ENCODE assay signal across 11 mouse cellular contexts in genomic region chr1:39598726-39599125, GRCm38 (mm10). TPM values are rescaled to one million over a fixed set of nuclear protein-coding genes. Genes with fewer than 3 reads are reported as not detected.
A peak's percentile ranks its signal among the peaks of the same experiment; 100 is the strongest.
DNase-seq lines count a peak whose midpoint lies in the region.
"Had no signal": no experiment of that assay in that cellular context is flagged by ENCODE, and none has a peak within 500 bp of the region (broad histone marks: within the 10 kb centered on the region; RNA-seq: fewer than 3 reads in every experiment).

No protein-coding gene starts in this region.

- peak; percentile 42 to 61 for DNase-seq in left cerebral cortex, postnatal 10 days (ENCODE audit: extremely low spot score in 1 of 2, low spot score in 2 of 2)
- DNase-seq in left cerebral cortex, adult 11 months (ENCODE audit: low spot score): no peak
- DNase-seq in adrenal gland, postnatal 4 days (ENCODE audit: low spot score in 2 of 2): peak; percentile 21 to 30
- peak; percentile 71 to 80 for DNase-seq in cerebellum, postnatal 14 days
- peak; percentile 33 for DNase-seq in right cerebral cortex, postnatal 14 days
- no peak for DNase-seq in gastrocnemius, adult 18-20 months (ENCODE audit: low spot score)
- no peak for DNase-seq in kidney, adult 11 months
- DNase-seq: gastrocnemius, postnatal 14 days; lung, adult 18-20 months; thymus, postnatal 14 days had no signal

- intact Hi-C loops in left cerebral cortex, postnatal 10 days (cut with DNase I): no loop called here

RNA-seq across cellular contexts. Expression of gene Rnf149, which starts 21.5 kb away (rescaled TPM):
- 10 to 100 TPM; 21.4 to 25.9 TPM for total RNA-seq in left cerebral cortex, postnatal 10 days (2021)
- total RNA-seq in adrenal gland, postnatal 4 days (2021): 10 to 100 TPM; 49.6 to 57.4 TPM
- 1 to 10 TPM; 7.4 to 8.5 TPM for total RNA-seq in gastrocnemius, adult 18-20 months (2021)

RNA-seq across cellular contexts. Expression of gene Creg2, which starts 52.5 kb away (rescaled TPM):
- total RNA-seq in left cerebral cortex, postnatal 10 days (2021): 10 to 100 TPM; 57.4 to 62.0 TPM
- under 1 TPM; 0.56 to 0.98 TPM for total RNA-seq in adrenal gland, postnatal 4 days (2021)
- under 1 TPM in 1 of 2 experiments, not detected in 1; 0.02 TPM for total RNA-seq in gastrocnemius, adult 18-20 months (2021)
- total RNA-seq: hematopoietic stem cell, adult 5-6 weeks had no signal

Comparison
In these comparisons a context has a peak if more than half of its experiments do, and no peak if none do; other contexts are left out.
1. DNase-seq: peak in left cerebral cortex, postnatal 10 days (2 of 2), adrenal gland, postnatal 4 days (2 of 2), cerebellum, postnatal 14 days (2 of 2) and right cerebral cortex, postnatal 14 days (single experiment); none in left cerebral cortex, adult 11 months (single experiment), gastrocnemius, adult 18-20 months (single experiment) and kidney, adult 11 months (single experiment).
2. RNA of gene Creg2, which starts 52.5 kb away (total RNA-seq): 57.4 to 62.0 TPM in left cerebral cortex, postnatal 10 days; 0.56 to 0.98 TPM in adrenal gland, postnatal 4 days and 0.02 TPM in gastrocnemius, adult 18-20 months; every median in the first group is over 10 times any median in the second.